18 mouse cellular contexts compared by ENCODE assay signal in the genomic region with DNA sequence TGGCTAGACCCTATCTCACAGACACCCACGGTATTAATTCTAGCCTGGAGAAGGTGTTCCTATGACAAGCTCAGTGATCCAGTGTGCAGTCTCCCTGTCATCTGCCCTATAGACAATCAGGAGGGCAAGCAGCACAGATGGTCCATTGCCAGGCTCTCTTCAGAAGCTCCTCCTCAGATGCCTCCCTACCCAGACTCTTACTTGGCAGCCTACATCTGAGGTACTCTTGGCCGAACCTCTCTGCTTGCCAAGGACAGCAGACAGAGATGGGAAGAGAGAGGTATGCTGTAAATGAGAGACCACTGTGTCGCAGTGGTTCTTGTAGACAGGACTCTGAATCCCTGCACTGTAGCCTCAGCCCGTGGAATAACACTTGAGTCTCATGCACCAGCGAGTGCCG.
DNase-seq lines count a peak whose midpoint lies in the region; ATAC-seq and TF ChIP-seq lines count a peak whose summit lies in the region.
"Had no signal": no experiment of that assay in that cellular context is flagged by ENCODE, and none has a peak within 500 bp of the region (broad histone marks: within the 10 kb centered on the region; RNA-seq: fewer than 3 reads in every experiment).

No protein-coding gene starts in this region.

- TF ChIP-seq EP300 in heart, postnatal 0 days (IDR thresholded peaks at IDR 0.05; ENCODE audit: low read depth) = no peak

- no peak for ATAC-seq in heart, postnatal 0 days (ENCODE audit: insufficient read depth, low read depth)
- ATAC-seq: activated CD4-positive, CD25-positive, alpha-beta regulatory T cell, adult 4 months; liver, postnatal 0 days; Patski had no signal

- H3K9ac ChIP-seq in heart, postnatal 0 days (replicated peaks; ENCODE audit: low read depth, low read length) = no peak overlapping the region
- H3K9ac ChIP-seq: forebrain, embryonic 12.5 days; hindbrain, embryonic 12.5 days; liver, postnatal 0 days; neural tube, embryonic 15.5 days had no signal

- no peak overlapping the region for H3K27ac ChIP-seq in left cerebral cortex, adult 2 months
- peak overlapping the region; percentile 57; the same call in 1 of the 2 replicates for H3K27ac ChIP-seq in heart, postnatal 0 days (ENCODE audit: low read depth)
- H3K27ac ChIP-seq: forebrain, embryonic 12.5 days; hindbrain, embryonic 12.5 days; neural tube, embryonic 15.5 days had no signal

- intact Hi-C loops in heart, postnatal 25 days (cut with DNase I) = no loop called here
- intact Hi-C loops in left cerebral cortex, postnatal 4 days (cut with DNase I) = no loop called here
- intact Hi-C loops in left cerebral cortex, adult 2 months (cut with DNase I) = no loop called here

- no peak overlapping the region for H3K4me2 ChIP-seq in heart, postnatal 0 days (ENCODE audit: low read depth, low read length)
- H3K4me2 ChIP-seq: forebrain, embryonic 12.5 days; hindbrain, embryonic 12.5 days; neural tube, embryonic 15.5 days had no signal

- H3K27me3 ChIP-seq in heart, postnatal 0 days (ENCODE audit: control insufficient read depth, insufficient read depth, low read length) = no peaks in the 10 kb centered on the region
- H3K27me3 ChIP-seq: forebrain, embryonic 12.5 days; hindbrain, embryonic 12.5 days; neural tube, embryonic 15.5 days had no signal

- no peaks in the 10 kb centered on the region for H3K36me3 ChIP-seq in heart, postnatal 0 days (replicated peaks; ENCODE audit: control insufficient read depth, insufficient read depth, low read length)
- H3K36me3 ChIP-seq: forebrain, embryonic 12.5 days; hindbrain, embryonic 12.5 days; neural tube, embryonic 15.5 days had no signal

- TF ChIP-seq CTCF in left cerebral cortex, adult 2 months (IDR thresholded peaks at IDR 0.05) = no peak
- no peak for TF ChIP-seq CTCF in heart, postnatal 0 days (IDR thresholded peaks at IDR 0.05; ENCODE audit: low read depth)

- H3K4me1 ChIP-seq in heart, postnatal 0 days (ENCODE audit: control insufficient read depth, insufficient read depth) = peaks cover 12% of the 10 kb centered on the region; the same call in 1 of the 2 replicates

- 72% methylated on average over 6 of the region's 6 CpGs for WGBS in heart, postnatal 0 days

- no peaks in the 10 kb centered on the region for H3K9me3 ChIP-seq in heart, postnatal 0 days (replicated peaks; ENCODE audit: control insufficient read depth, low read length)
- H3K9me3 ChIP-seq: forebrain, embryonic 12.5 days; hindbrain, embryonic 12.5 days; neural tube, embryonic 15.5 days had no signal

- no peak overlapping the region for H3K4me3 ChIP-seq in left cerebral cortex, adult 2 months
- no peak overlapping the region for H3K4me3 ChIP-seq in heart, postnatal 0 days (ENCODE audit: low read depth, low read length)
- H3K4me3 ChIP-seq: forebrain, embryonic 12.5 days; hindbrain, embryonic 12.5 days; myocyte; neural tube, embryonic 15.5 days had no signal

- DNase-seq in heart, adult 11 months = peak; percentile 91
- DNase-seq in heart, postnatal 25 days (ENCODE audit: low spot score) = no peak
- peak; percentile 45 for DNase-seq in left cerebral cortex, postnatal 4 days
- DNase-seq in left cerebral cortex, adult 2 months (ENCODE audit: extremely low spot score in 1 of 2, low spot score in 2 of 2) = no peak
- peak; percentile 69 for DNase-seq in cerebellum, adult 8-10 months
- no peak for DNase-seq in heart, postnatal 0 days (ENCODE audit: low spot score)
- DNase-seq in gastrocnemius, adult 18-20 months (ENCODE audit: low spot score) = no peak
- DNase-seq: kidney, adult 9 months; kidney, postnatal 4 days; liver; liver, postnatal 0 days; thymus, postnatal 36 days had no signal

Comparison
In these comparisons a context has a peak if more than half of its experiments do, and no peak if none do; other contexts are left out.
1. DNase-seq: peak in heart, adult 11 months (single experiment), left cerebral cortex, postnatal 4 days (single experiment) and cerebellum, adult 8-10 months (single experiment); none in heart, postnatal 25 days (single experiment), left cerebral cortex, adult 2 months (0 of 2), heart, postnatal 0 days (single experiment) and gastrocnemius, adult 18-20 months (single experiment).